Mouse (Mus musculus) lung, postnatal 0 days (tissue): ENCODE results near the gene Tnfrsf21.

ENCODE experiments used
- CTCF ChIP-seq: IDR thresholded peaks from 2 replicates; pipeline ENCODE4 v1.5.1; 2016; ENCODE audit warnings: antibody characterized with exemption, mild to moderate bottlenecking
- EP300 ChIP-seq: IDR thresholded peaks from 2 replicates; pipeline ENCODE4 v1.6.1; 2016; ENCODE audit warnings: antibody characterized with exemption, mild to moderate bottlenecking, control low read depth

GRCm38 (mm10) chr17:43012718-43013117, 3.6 kb upstream of the Tnfrsf21 start:
- TF ChIP-seq CTCF (peak; percentile 84), EP300 (no peak)
